In genomic region chr1:191724385-191725061, GRCm38 (mm10) we compare ENCODE assay signal across 15 mouse cellular contexts. TPM values are rescaled to one million over a fixed set of nuclear protein-coding genes. Genes with fewer than 3 reads are reported as not detected.
A peak's percentile ranks its signal among the peaks of the same experiment; 100 is the strongest.
DNase-seq lines count a peak whose midpoint lies in the region; ATAC-seq and TF ChIP-seq lines count a peak whose summit lies in the region.
"Had no signal": no experiment of that assay in that cellular context is flagged by ENCODE, and none has a peak within 500 bp of the region (broad histone marks: within the 10 kb centered on the region; RNA-seq: fewer than 3 reads in every experiment).

No protein-coding gene starts in this region.

- H3K27ac ChIP-seq in lung, postnatal 0 days (ENCODE audit: low read length) = no peak overlapping the region
- H3K27ac ChIP-seq in liver, embryonic 16.5 days (ENCODE audit: low read length) = no peak overlapping the region
- peak overlapping the region; percentile 43 for H3K27ac ChIP-seq in small intestine, adult 2 months (ENCODE audit: insufficient read depth, low read depth, low read length)
- H3K27ac ChIP-seq in kidney, adult 2 months (ENCODE audit: insufficient read depth, low read depth, low read length) = no peak overlapping the region
- H3K27ac ChIP-seq: embryonic facial prominence, embryonic 15.5 days; kidney, postnatal 0 days; limb, embryonic 12.5 days had no signal

- no peak overlapping the region for H3K9ac ChIP-seq in lung, postnatal 0 days (replicated peaks; ENCODE audit: low read depth)
- no peak overlapping the region for H3K9ac ChIP-seq in liver, embryonic 16.5 days (ENCODE audit: low read depth, low read length)
- H3K9ac ChIP-seq: embryonic facial prominence, embryonic 15.5 days; limb, embryonic 12.5 days had no signal

- no peak for TF ChIP-seq POLR2A in small intestine, adult 2 months (IDR thresholded peaks at IDR 0.05; ENCODE audit: low read depth, low read length)
- no peak for TF ChIP-seq POLR2A in kidney, adult 2 months (IDR thresholded peaks at IDR 0.05; ENCODE audit: low read depth, low read length)

- H3K4me1 ChIP-seq in lung, postnatal 0 days (ENCODE audit: insufficient read depth, low read depth, low read length) = no peaks in the 10 kb centered on the region
- peaks cover 3% of the 10 kb centered on the region; the same call in 1 of the 2 replicates for H3K4me1 ChIP-seq in liver, embryonic 16.5 days (ENCODE audit: control insufficient read depth, low read depth, low read length)
- H3K4me1 ChIP-seq in small intestine, adult 2 months (ENCODE audit: control insufficient read depth, insufficient read depth, insufficient read length, low read length) = peaks cover 9% of the 10 kb centered on the region
- peaks cover 9% of the 10 kb centered on the region; the same call in 1 of the 2 replicates for H3K4me1 ChIP-seq in kidney, adult 2 months (ENCODE audit: control insufficient read depth, insufficient read depth, low read length)

- TF ChIP-seq CTCF in lung, postnatal 0 days (IDR thresholded peaks at IDR 0.05) = no peak
- no peak for TF ChIP-seq CTCF in small intestine, adult 2 months (IDR thresholded peaks at IDR 0.05; ENCODE audit: extremely low read depth, insufficient read length, insufficient replicate concordance, low read depth, low read length)
- no peak for TF ChIP-seq CTCF in kidney, adult 2 months (conservative IDR thresholded peaks at IDR 0.05; ENCODE audit: insufficient read depth, insufficient read length, low read depth, low read length)

- DNase-seq in lung, postnatal 0 days (ENCODE audit: low spot score) = peak; percentile 32
- no peak for DNase-seq in lung, postnatal 14 days
- peak; percentile 70 for DNase-seq in MEL-GATA-1-ER (ENCODE audit: extremely low read depth, low read depth)
- DNase-seq in retina, postnatal 1 day = no peak
- no peak for DNase-seq in kidney, adult 2 months
- DNase-seq: adrenal gland, postnatal 14 days; cerebellum, adult 11 months; gastrocnemius, postnatal 14 days; thymus, postnatal 14 days had no signal

- no peak overlapping the region for H3K4me3 ChIP-seq in lung, postnatal 0 days (ENCODE audit: low read depth, low read length)
- no peak overlapping the region for H3K4me3 ChIP-seq in liver, embryonic 16.5 days (ENCODE audit: low read depth, low read length)
- no peak overlapping the region for H3K4me3 ChIP-seq in small intestine, adult 2 months (ENCODE audit: low read depth, low read length)
- H3K4me3 ChIP-seq in kidney, adult 2 months (ENCODE audit: insufficient read depth, low read depth, low read length) = no peak overlapping the region
- H3K4me3 ChIP-seq: embryonic facial prominence, embryonic 15.5 days; limb, embryonic 12.5 days had no signal

- peaks cover 10% of the 10 kb centered on the region; the same call in 1 of the 2 replicates for H3K36me3 ChIP-seq in lung, postnatal 0 days (ENCODE audit: insufficient read depth, low read length)
- H3K36me3 ChIP-seq in liver, embryonic 16.5 days (ENCODE audit: control insufficient read depth, insufficient read depth) = no peaks in the 10 kb centered on the region
- H3K36me3 ChIP-seq in small intestine, adult 2 months (ENCODE audit: control insufficient read depth, insufficient read depth, low read length) = peaks cover 41% of the 10 kb centered on the region
- H3K36me3 ChIP-seq in kidney, adult 2 months (ENCODE audit: control insufficient read depth, insufficient read depth, low read length) = peaks cover 4% of the 10 kb centered on the region

- 78% methylated on average over 12 of the region's 12 CpGs for WGBS in lung, postnatal 0 days
- WGBS in liver, embryonic 16.5 days (ENCODE audit: insufficient replicate concordance) = 23% methylated on average over 12 of the region's 12 CpGs
- WGBS in small intestine, adult 2 months = 77% methylated on average over 12 of the region's 12 CpGs
- WGBS in kidney, adult 2 months = 77% methylated on average over 12 of the region's 12 CpGs

- no peaks in the 10 kb centered on the region for H3K9me3 ChIP-seq in lung, postnatal 0 days (ENCODE audit: low read length)
- H3K9me3 ChIP-seq in liver, embryonic 16.5 days (replicated peaks; ENCODE audit: control insufficient read depth, low read length) = no peaks in the 10 kb centered on the region
- H3K9me3 ChIP-seq: embryonic facial prominence, embryonic 15.5 days; limb, embryonic 12.5 days had no signal

- no peak overlapping the region for H3K4me2 ChIP-seq in lung, postnatal 0 days (replicated peaks; ENCODE audit: low read depth, low read length)
- H3K4me2 ChIP-seq in liver, embryonic 16.5 days (ENCODE audit: low read depth, low read length) = 0 out of 2 replicates have a peak overlapping the region, but pooled peaks have one; percentile 18
- H3K4me2 ChIP-seq: embryonic facial prominence, embryonic 15.5 days; limb, embryonic 12.5 days had no signal

- H3K27me3 ChIP-seq in lung, postnatal 0 days (replicated peaks; ENCODE audit: insufficient read depth, low read length) = no peaks in the 10 kb centered on the region
- peaks cover under 1% of the 10 kb centered on the region for H3K27me3 ChIP-seq in liver, embryonic 16.5 days (ENCODE audit: control insufficient read depth, insufficient read depth, low read depth, low read length)
- no peaks in the 10 kb centered on the region for H3K27me3 ChIP-seq in small intestine, adult 2 months (ENCODE audit: control insufficient read depth, insufficient read depth, low read length)
- no peaks in the 10 kb centered on the region for H3K27me3 ChIP-seq in kidney, adult 2 months (replicated peaks; ENCODE audit: control insufficient read depth, insufficient read depth, low read length)
- H3K27me3 ChIP-seq: embryonic facial prominence, embryonic 15.5 days; limb, embryonic 12.5 days had no signal

- no peak for ATAC-seq in lung, postnatal 0 days
- ATAC-seq in liver, embryonic 16.5 days (ENCODE audit: low read depth) = no peak; the same call in 1 of the 2 replicates
- ATAC-seq: forebrain, embryonic 14.5 days had no signal

- no peak for TF ChIP-seq EP300 in lung, postnatal 0 days (IDR thresholded peaks at IDR 0.05)

RNA-seq across cellular contexts. Expression of gene Lpgat1, which starts 6.9 kb away (rescaled TPM):
- 28.7 and 30.1 TPM in 2 replicates for polyA plus RNA-seq in lung, postnatal 0 days (2015; fragmentation: Nextera tagmentation; extraction: Ambion mirVana)
- 4.5 and 5.3 TPM in 2 replicates for polyA plus RNA-seq in liver, embryonic 16.5 days (2015; fragmentation: Nextera tagmentation; extraction: Ambion mirVana)
- polyA plus RNA-seq in small intestine, adult 2 months (2012; rRNA removed) = 17.5 and 20.1 TPM in 2 replicates
- polyA plus RNA-seq in kidney, adult 2 months (2012; rRNA removed) = 17.6 and 20.8 TPM in 2 replicates

Comparison
In these comparisons a context has a peak if more than half of its experiments do, and no peak if none do; other contexts are left out.
1. DNase-seq: peak in lung, postnatal 0 days (single experiment) and MEL-GATA-1-ER (single experiment); none in lung, postnatal 14 days (single experiment), retina, postnatal 1 day (single experiment) and kidney, adult 2 months (single experiment).